Mouse (Mus musculus): ENCODE measurements at regions not wholly inside any gene's neighbourhood (a gene's known extent, or its start where the extent isn't known, plus 50 kb on each side); places are given as distances from the start of the nearest gene placed in this dataset.
"Not testable (repeated sequence)": the region's sequence is repeated elsewhere in the genome, so short reads cannot be mapped to it uniquely, and the experiment has no call there.

- H3K4me2 ChIP-seq (replicated peaks), result no peak overlapping the region
- no peak overlapping the region for H3K9ac ChIP-seq
- WGBS, result 89% methylated on average over 4 of the region's 4 CpGs
- H3K27me3 ChIP-seq, result no peaks in the 10 kb centered on the region
- H3K9me3 ChIP-seq (replicated peaks), result no peaks in the 10 kb centered on the region
- no peak overlapping the region for H3K4me3 ChIP-seq
- ATAC-seq (ENCODE audit: low FRiP score), result no peak
- no peaks in the 10 kb centered on the region for H3K4me1 ChIP-seq
- H3K36me3 ChIP-seq, result no peaks in the 10 kb centered on the region
- H3K27ac ChIP-seq, result no peak overlapping the region
Observed at GRCm38 (mm10) chrX:50618936-50619335, 190.6 kb upstream of the Olfr1324 start.

- 68% methylated on average over 8 of the region's 8 CpGs for WGBS
- not testable (repeated sequence) for H3K9me3 ChIP-seq (replicated peaks); H3K4me3 ChIP-seq; ATAC-seq (ENCODE audit: low FRiP score); H3K36me3 ChIP-seq; H3K4me2 ChIP-seq (replicated peaks); H3K9ac ChIP-seq; H3K27me3 ChIP-seq; H3K4me1 ChIP-seq
- H3K27ac ChIP-seq, result 0 out of 2 replicates have a peak overlapping the region, but pooled peaks have one; percentile 30
Observed at GRCm38 (mm10) chrX:50616920-50617319, 188.6 kb upstream of the Olfr1324 start.

DNA sequence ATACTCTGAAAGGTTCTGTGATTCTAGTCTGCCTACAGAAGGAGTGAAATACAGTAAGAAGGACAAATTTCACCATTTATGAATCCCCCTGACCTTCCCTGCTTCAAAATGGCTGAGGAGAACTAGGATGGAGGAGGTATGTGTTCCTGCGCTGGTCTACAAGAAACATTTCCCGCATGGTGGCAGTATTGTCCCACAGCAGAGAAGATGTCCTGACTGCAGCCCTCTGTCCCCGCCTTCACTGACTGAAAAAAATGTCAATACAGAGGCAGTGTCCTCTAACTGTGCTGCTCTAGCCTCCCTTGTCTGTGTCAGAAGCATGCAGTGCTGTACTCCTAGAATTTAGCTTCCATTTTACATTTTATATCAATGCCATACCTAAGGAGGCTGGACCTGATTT, 186.6 kb upstream of the Olfr1324 start:
- Histone ChIP-seq H3K4me3 (0 out of 2 replicates have a peak overlapping the region, but pooled peaks have one; percentile 11), H3K4me2 (replicated peaks) (0 out of 2 replicates have a peak overlapping the region, but pooled peaks have one; percentile 25)
- not testable (repeated sequence) for H3K27ac ChIP-seq; H3K9me3 ChIP-seq (replicated peaks); H3K36me3 ChIP-seq; H3K27me3 ChIP-seq; H3K9ac ChIP-seq; H3K4me1 ChIP-seq
- WGBS, result 73% methylated on average over 3 of the region's 3 CpGs
- 0 out of 2 replicates have a peak, but pooled peaks have one; percentile 52 for ATAC-seq (ENCODE audit: low FRiP score)

DNA sequence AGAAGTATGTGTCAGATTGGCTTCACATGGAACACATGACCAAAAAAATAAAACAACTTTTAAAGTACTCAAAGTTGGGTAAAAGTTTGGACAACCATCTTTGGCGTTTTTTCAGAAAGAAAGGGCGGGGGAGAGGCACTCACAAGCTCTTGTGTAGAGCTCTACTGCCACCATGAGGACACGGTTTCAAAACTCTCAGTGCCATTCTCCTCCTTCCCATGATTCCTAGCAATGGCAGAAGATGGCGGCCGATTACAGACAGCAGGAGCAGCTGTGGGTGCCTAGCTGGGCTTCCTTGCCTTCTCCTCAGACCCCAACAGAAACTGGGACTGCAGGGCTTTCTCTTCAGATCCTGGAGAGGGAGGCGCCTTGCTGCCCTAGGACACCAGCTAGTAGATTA, 186.1 kb upstream of the Olfr1324 start:
- WGBS, result 57% methylated on average over 6 of the region's 6 CpGs
- not testable (repeated sequence) for H3K9ac ChIP-seq; H3K9me3 ChIP-seq (replicated peaks); ATAC-seq (ENCODE audit: low FRiP score); H3K27ac ChIP-seq; H3K36me3 ChIP-seq; H3K27me3 ChIP-seq; H3K4me1 ChIP-seq
- 0 out of 2 replicates have a peak overlapping the region, but pooled peaks have one; percentile 11 for H3K4me3 ChIP-seq
- H3K4me2 ChIP-seq (replicated peaks), result 0 out of 2 replicates have a peak overlapping the region, but pooled peaks have one; percentile 25

- Histone ChIP-seq H3K36me3 (0 out of 2 replicates have a peak, but pooled peaks cover 4% of the 10 kb centered on the region), H3K9ac (no peak overlapping the region), H3K4me3 (peak overlapping the region; percentile 15; the same call in 1 of the 2 replicates), H3K9me3 (replicated peaks) (no peaks in the 10 kb centered on the region), H3K27me3 (no peaks in the 10 kb centered on the region), H3K4me2 (replicated peaks) (peak overlapping the region; percentile 28; the same call in 1 of the 2 replicates), H3K27ac (peak overlapping the region; percentile 49), H3K4me1 (no peaks in the 10 kb centered on the region)
- WGBS, result 68% methylated on average over 9 of the region's 9 CpGs
- peak; percentile 67 for ATAC-seq (ENCODE audit: low FRiP score)
Observed at GRCm38 (mm10) chrX:50611765-50612591, 183.7 kb upstream of the Olfr1324 start.

- H3K9me3 ChIP-seq (replicated peaks); H3K4me1 ChIP-seq; H3K4me3 ChIP-seq; H3K27me3 ChIP-seq; H3K27ac ChIP-seq; ATAC-seq (ENCODE audit: low FRiP score); H3K4me2 ChIP-seq (replicated peaks); H3K36me3 ChIP-seq; H3K9ac ChIP-seq: not testable (repeated sequence)
- 77% methylated on average over 6 of the region's 6 CpGs for WGBS
Observed at GRCm38 (mm10) chrX:50608141-50608540, 179.8 kb upstream of the Olfr1324 start.

- Histone ChIP-seq H3K4me3 (no peak overlapping the region), H3K27ac (no peak overlapping the region), H3K9me3 (replicated peaks) (no peaks in the 10 kb centered on the region), H3K27me3 (no peaks in the 10 kb centered on the region), H3K4me1 (no peaks in the 10 kb centered on the region), H3K9ac (no peak overlapping the region), H3K4me2 (replicated peaks) (no peak overlapping the region), H3K36me3 (0 out of 2 replicates have a peak, but pooled peaks cover 4% of the 10 kb centered on the region)
- WGBS, result 71% methylated on average over 7 of the region's 7 CpGs
- ATAC-seq (ENCODE audit: low FRiP score), result no peak
Observed at GRCm38 (mm10) chrX:50607636-50608035, 179.3 kb upstream of the Olfr1324 start.

DNA sequence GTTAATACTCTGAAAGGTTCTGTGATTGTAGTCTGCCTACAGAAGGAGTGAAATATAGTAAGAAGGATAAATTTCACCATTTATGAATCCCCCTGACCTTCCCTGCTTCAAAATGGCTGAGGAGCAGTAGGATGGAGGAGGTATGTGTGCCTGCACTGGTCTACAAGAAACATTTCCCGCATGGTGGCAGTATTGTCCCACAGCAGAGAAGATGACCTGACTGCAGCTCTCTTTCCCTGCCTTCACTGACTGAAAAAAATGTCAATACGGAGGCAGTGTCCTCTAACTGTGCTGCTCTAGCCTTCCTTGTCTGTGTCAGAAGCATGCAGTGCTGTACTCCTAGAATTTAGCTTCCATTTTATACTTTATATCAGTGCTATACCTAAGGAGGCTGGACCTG, 177.2 kb upstream of the Olfr1324 start:
- not testable (repeated sequence) for H3K36me3 ChIP-seq; H3K4me1 ChIP-seq; H3K27ac ChIP-seq; ATAC-seq (ENCODE audit: low FRiP score); H3K4me3 ChIP-seq; H3K9me3 ChIP-seq (replicated peaks); H3K27me3 ChIP-seq; H3K9ac ChIP-seq
- WGBS, result 78% methylated on average over 2 of the region's 2 CpGs
- peak overlapping the region; percentile 27; the same call in 1 of the 2 replicates for H3K4me2 ChIP-seq (replicated peaks)

GRCm38 (mm10) chrX:50604995-50605394, 176.7 kb upstream of the Olfr1324 start:
- not testable (repeated sequence) for H3K9me3 ChIP-seq (replicated peaks); H3K9ac ChIP-seq; ATAC-seq (ENCODE audit: low FRiP score); H3K27ac ChIP-seq; H3K4me3 ChIP-seq; H3K36me3 ChIP-seq; H3K4me1 ChIP-seq; H3K27me3 ChIP-seq
- WGBS, result 57% methylated on average over 4 of the region's 4 CpGs
- H3K4me2 ChIP-seq (replicated peaks), result peak overlapping the region; percentile 27; the same call in 1 of the 2 replicates

GRCm38 (mm10) chrX:50602881-50603280, 174.6 kb upstream of the Olfr1324 start:
- H3K27me3 ChIP-seq; H3K9me3 ChIP-seq (replicated peaks); H3K4me1 ChIP-seq; H3K27ac ChIP-seq; H3K9ac ChIP-seq: not testable (repeated sequence)
- 63% methylated on average over 3 of the region's 3 CpGs for WGBS
- Histone ChIP-seq H3K36me3 (peaks cover 13% of the 10 kb centered on the region; the same call in 1 of the 2 replicates), H3K4me2 (replicated peaks) (peak overlapping the region; percentile 30; the same call in 1 of the 2 replicates), H3K4me3 (peak overlapping the region; percentile 14)
- ATAC-seq (ENCODE audit: low FRiP score), result peak; percentile 63; the same call in 1 of the 2 replicates

DNA sequence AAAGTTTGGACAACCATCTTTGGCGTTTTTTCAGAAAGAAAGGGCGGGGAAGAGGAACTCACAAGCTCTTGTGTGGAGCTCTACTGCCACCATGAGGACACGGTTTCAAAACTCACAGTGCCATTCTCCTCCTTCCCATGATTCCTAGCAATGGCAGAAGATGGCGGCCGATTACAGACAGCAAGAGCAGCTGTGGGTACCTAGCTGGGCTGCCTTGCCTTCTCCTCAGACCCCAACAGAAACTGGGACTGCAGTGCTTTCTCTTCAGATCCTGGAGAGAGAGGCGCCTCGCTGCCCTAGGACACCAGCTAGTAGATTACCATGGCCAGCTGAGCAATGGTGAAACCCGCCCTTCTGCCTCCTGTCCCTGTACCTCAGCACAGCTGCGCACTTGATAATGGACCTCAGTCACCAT, 174.2 kb upstream of the Olfr1324 start:
- H3K9ac ChIP-seq; H3K27me3 ChIP-seq; H3K27ac ChIP-seq; H3K4me1 ChIP-seq; H3K9me3 ChIP-seq (replicated peaks): not testable (repeated sequence)
- peak; percentile 16 for ATAC-seq (ENCODE audit: low FRiP score)
- WGBS, result 71% methylated on average over 9 of the region's 9 CpGs
- Histone ChIP-seq H3K4me2 (replicated peaks) (peak overlapping the region; percentile 30; the same call in 1 of the 2 replicates), H3K4me3 (peak overlapping the region; percentile 14), H3K36me3 (peaks cover 18% of the 10 kb centered on the region; the same call in 1 of the 2 replicates)

- peak overlapping the region; percentile 34 for H3K4me2 ChIP-seq (replicated peaks)
- not testable (repeated sequence) for H3K27ac ChIP-seq
- peak; percentile 52; the same call in 1 of the 2 replicates for ATAC-seq (ENCODE audit: low FRiP score)
Observed at GRCm38 (mm10) chrX:50600262-50600661, 172.0 kb upstream of the Olfr1324 start.

More at GRCm38 (mm10) chrX:50600262-50600661, 172.0 kb upstream of the Olfr1324 start:
- H3K9ac ChIP-seq; H3K9me3 ChIP-seq (replicated peaks); H3K27me3 ChIP-seq; H3K4me1 ChIP-seq: not testable (repeated sequence)
- WGBS, result 59% methylated on average over 3 of the region's 3 CpGs
- Histone ChIP-seq H3K36me3 (peaks cover 22% of the 10 kb centered on the region), H3K4me3 (peak overlapping the region; percentile 15; the same call in 1 of the 2 replicates)
